Mouse (Mus musculus): ENCODE measurements around the gene Kcnk13.

DNA sequence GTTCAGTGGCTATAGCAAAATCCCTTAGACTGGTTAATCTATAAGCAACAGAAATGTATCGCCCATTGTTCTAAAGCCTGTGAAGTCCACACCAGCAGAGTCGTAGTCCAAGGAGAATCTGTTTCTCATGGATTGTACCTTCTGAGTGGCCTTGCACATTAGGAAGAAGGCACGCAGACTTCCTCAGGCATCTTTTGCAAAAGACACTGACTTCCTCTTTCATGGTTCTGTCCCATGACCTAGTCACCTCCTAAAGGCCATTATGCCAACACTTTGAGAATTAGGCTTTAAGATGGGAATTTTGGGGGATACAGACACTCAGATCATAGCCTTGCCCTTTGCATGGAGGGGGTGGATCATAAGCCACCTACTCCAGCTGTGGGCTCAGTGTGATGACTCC, 48.5 kb downstream of the Kcnk13 start:
- TF ChIP-seq HCFC1 (IDR thresholded peaks at IDR 0.05; ENCODE audit: borderline replicate concordance, insufficient read depth, low read length) (no peak), ZC3H11A (IDR thresholded peaks at IDR 0.05; ENCODE audit: borderline replicate concordance, low read depth, low read length) (no peak)
